22 mouse cellular contexts compared by ENCODE assay signal in genomic region chr19:48343442-48343841, GRCm38 (mm10).
A peak's percentile ranks its signal among the peaks of the same experiment; 100 is the strongest.
DNase-seq lines count a peak whose midpoint lies in the region; ATAC-seq lines count a peak whose summit lies in the region.
"Had no signal": no experiment of that assay in that cellular context is flagged by ENCODE, and none has a peak within 500 bp of the region (broad histone marks: within the 10 kb centered on the region; RNA-seq: fewer than 3 reads in every experiment).

No protein-coding gene starts in this region.

- H3K4me3 ChIP-seq in forebrain, embryonic 11.5 days (ENCODE audit: low read depth, low read length): no peak overlapping the region
- no peak overlapping the region for H3K4me3 ChIP-seq in forebrain, embryonic 10.5 days
- H3K4me3 ChIP-seq in midbrain, embryonic 13.5 days (replicated peaks): no peak overlapping the region
- H3K4me3 ChIP-seq in midbrain, embryonic 15.5 days: no peak overlapping the region
- no peak overlapping the region for H3K4me3 ChIP-seq in forebrain, embryonic 13.5 days
- H3K4me3 ChIP-seq: embryonic facial prominence, embryonic 12.5 days; left cerebral cortex, adult 2 months; liver, embryonic 13.5 days; megakaryocyte, embryonic 14.5 days; myocyte; neural tube, embryonic 13.5 days had no signal

- H3K36me3 ChIP-seq in forebrain, embryonic 11.5 days (ENCODE audit: control insufficient read depth, insufficient read depth, low read length): no peaks in the 10 kb centered on the region
- H3K36me3 ChIP-seq in forebrain, embryonic 10.5 days (replicated peaks): no peaks in the 10 kb centered on the region
- no peaks in the 10 kb centered on the region for H3K36me3 ChIP-seq in midbrain, embryonic 13.5 days
- H3K36me3 ChIP-seq in midbrain, embryonic 15.5 days (replicated peaks): no peaks in the 10 kb centered on the region
- H3K36me3 ChIP-seq in forebrain, embryonic 13.5 days (ENCODE audit: poor library complexity, severe bottlenecking): no peaks in the 10 kb centered on the region
- H3K36me3 ChIP-seq: embryonic facial prominence, embryonic 12.5 days; liver, embryonic 13.5 days; neural tube, embryonic 13.5 days had no signal

- no peak for DNase-seq in forebrain, embryonic 11.5 days (ENCODE audit: low spot score)
- DNase-seq in forebrain, embryonic 10.5 days (ENCODE audit: extremely low spot score, low spot score): no peak
- DNase-seq in thymus, postnatal 25 days: no peak
- DNase-seq in adrenal gland, postnatal 10 days: no peak
- DNase-seq: adrenal gland, postnatal 36 days; cerebellum, adult 11 months; cerebellum, adult 9-11 months; gastrocnemius, postnatal 10 days; kidney, adult 2 months; liver, embryonic 13.5 days; thymus, adult 18-20 months had no signal

- 0 out of 2 replicates have a peak, but pooled peaks have one; percentile 30 for ATAC-seq in forebrain, embryonic 11.5 days (replicated peaks; ENCODE audit: low FRiP score)
- ATAC-seq in midbrain, embryonic 13.5 days: peak; percentile 47
- ATAC-seq in midbrain, embryonic 15.5 days (replicated peaks): no peak
- ATAC-seq in forebrain, embryonic 13.5 days: peak; percentile 73
- ATAC-seq: CD4-positive, CD25-positive, alpha-beta regulatory T cell, adult 4 months had no signal

- H3K4me2 ChIP-seq in forebrain, embryonic 11.5 days (ENCODE audit: low read depth, low read length, severe bottlenecking): no peak overlapping the region
- H3K4me2 ChIP-seq in midbrain, embryonic 13.5 days (replicated peaks): no peak overlapping the region
- H3K4me2 ChIP-seq in midbrain, embryonic 15.5 days: no peak overlapping the region
- H3K4me2 ChIP-seq in forebrain, embryonic 13.5 days: no peak overlapping the region
- H3K4me2 ChIP-seq: embryonic facial prominence, embryonic 12.5 days; heart, embryonic 11.5 days; liver, embryonic 13.5 days; lung, embryonic 14.5 days; neural tube, embryonic 13.5 days had no signal

- no peaks in the 10 kb centered on the region for H3K4me1 ChIP-seq in forebrain, embryonic 11.5 days (replicated peaks; ENCODE audit: control insufficient read depth, insufficient read depth, low read length)
- peaks cover 16% of the 10 kb centered on the region for H3K4me1 ChIP-seq in forebrain, embryonic 10.5 days
- H3K4me1 ChIP-seq in midbrain, embryonic 13.5 days (replicated peaks): peaks cover 15% of the 10 kb centered on the region
- H3K4me1 ChIP-seq in midbrain, embryonic 15.5 days: peaks cover 16% of the 10 kb centered on the region
- peaks cover 22% of the 10 kb centered on the region for H3K4me1 ChIP-seq in forebrain, embryonic 13.5 days
- H3K4me1 ChIP-seq: liver, embryonic 13.5 days; megakaryocyte, embryonic 14.5 days had no signal

- WGBS in forebrain, embryonic 11.5 days: 45% methylated on average over 7 of the region's 7 CpGs
- 58% methylated on average over 7 of the region's 7 CpGs for WGBS in forebrain, embryonic 10.5 days
- WGBS in midbrain, embryonic 13.5 days: 17% methylated on average over 7 of the region's 7 CpGs
- WGBS in midbrain, embryonic 15.5 days: 19% methylated on average over 7 of the region's 7 CpGs
- 62% methylated on average over 7 of the region's 7 CpGs for WGBS in forebrain, embryonic 13.5 days

- H3K27me3 ChIP-seq in forebrain, embryonic 11.5 days (ENCODE audit: control insufficient read depth, insufficient read depth, low read length): no peaks in the 10 kb centered on the region
- no peaks in the 10 kb centered on the region for H3K27me3 ChIP-seq in forebrain, embryonic 10.5 days (ENCODE audit: poor library complexity, severe bottlenecking)
- no peaks in the 10 kb centered on the region for H3K27me3 ChIP-seq in midbrain, embryonic 13.5 days
- no peaks in the 10 kb centered on the region for H3K27me3 ChIP-seq in midbrain, embryonic 15.5 days (replicated peaks)
- no peaks in the 10 kb centered on the region for H3K27me3 ChIP-seq in forebrain, embryonic 13.5 days
- H3K27me3 ChIP-seq: embryonic facial prominence, embryonic 12.5 days; liver, embryonic 13.5 days; megakaryocyte, embryonic 14.5 days; neural tube, embryonic 13.5 days had no signal

- no peak overlapping the region for H3K9ac ChIP-seq in forebrain, embryonic 11.5 days (ENCODE audit: low read length)
- H3K9ac ChIP-seq in midbrain, embryonic 13.5 days (replicated peaks): no peak overlapping the region
- H3K9ac ChIP-seq in midbrain, embryonic 15.5 days: no peak overlapping the region
- no peak overlapping the region for H3K9ac ChIP-seq in forebrain, embryonic 13.5 days
- H3K9ac ChIP-seq: embryonic facial prominence, embryonic 12.5 days; liver, embryonic 13.5 days; lung, embryonic 14.5 days; neural tube, embryonic 13.5 days had no signal

- no peaks in the 10 kb centered on the region for H3K9me3 ChIP-seq in forebrain, embryonic 11.5 days (ENCODE audit: control insufficient read depth, low read length)
- no peaks in the 10 kb centered on the region for H3K9me3 ChIP-seq in forebrain, embryonic 10.5 days
- no peaks in the 10 kb centered on the region for H3K9me3 ChIP-seq in midbrain, embryonic 13.5 days
- H3K9me3 ChIP-seq in midbrain, embryonic 15.5 days: no peaks in the 10 kb centered on the region
- no peaks in the 10 kb centered on the region for H3K9me3 ChIP-seq in forebrain, embryonic 13.5 days (replicated peaks)
- H3K9me3 ChIP-seq: embryonic facial prominence, embryonic 12.5 days; neural tube, embryonic 13.5 days had no signal

- H3K27ac ChIP-seq in forebrain, embryonic 11.5 days (ENCODE audit: low read depth, low read length): no peak overlapping the region
- no peak overlapping the region for H3K27ac ChIP-seq in forebrain, embryonic 10.5 days
- H3K27ac ChIP-seq in midbrain, embryonic 13.5 days: no peak overlapping the region
- no peak overlapping the region for H3K27ac ChIP-seq in midbrain, embryonic 15.5 days
- H3K27ac ChIP-seq in forebrain, embryonic 13.5 days: no peak overlapping the region
- H3K27ac ChIP-seq: embryonic facial prominence, embryonic 12.5 days; left cerebral cortex, adult 2 months; liver, embryonic 13.5 days; neural tube, embryonic 13.5 days had no signal
